Mouse (Mus musculus) E14TG2a.4 (cell line): ENCODE measurements around the gene Rnls.

Experiments
- H3K27me3 ChIP-seq: 2 replicates; pipeline ENCODE4 v1.6.1; 2014; ENCODE audit warnings: low read length, control low read depth; ENCODE audit not compliant: insufficient read depth
- H3K36me3 ChIP-seq: 2 replicates; pipeline ENCODE4 v1.6.1; 2014; ENCODE audit warnings: low read length, control low read depth; ENCODE audit not compliant: insufficient read depth
- H3K4me1 ChIP-seq: replicated peaks from 2 replicates; pipeline ENCODE4 v1.6.1; 2014; ENCODE audit warnings: low read depth, low read length, control low read depth
- H3K4me3 ChIP-seq: replicated peaks from 2 replicates; pipeline ENCODE4 v1.5.1; 2014; ENCODE audit warnings: mild to moderate bottlenecking, low read length
- H3K9me3 ChIP-seq: 2 replicates; pipeline ENCODE4 v1.6.1; 2014; ENCODE audit warnings: low read length, control low read depth
- CTCF ChIP-seq: conservative IDR thresholded peaks from 2 replicates; pipeline ENCODE4 v1.5.1; 2014; ENCODE audit warnings: low read length
- NANOG ChIP-seq: IDR thresholded peaks from 2 replicates; pipeline ENCODE4 v1.6.1; 2014; ENCODE audit warnings: borderline replicate concordance, low read length, mixed read lengths
- POU5F1 ChIP-seq: IDR thresholded peaks from 2 replicates; pipeline ENCODE4 v1.6.1; 2014; ENCODE audit warnings: low read length, borderline replicate concordance

Rnls gene

DNA sequence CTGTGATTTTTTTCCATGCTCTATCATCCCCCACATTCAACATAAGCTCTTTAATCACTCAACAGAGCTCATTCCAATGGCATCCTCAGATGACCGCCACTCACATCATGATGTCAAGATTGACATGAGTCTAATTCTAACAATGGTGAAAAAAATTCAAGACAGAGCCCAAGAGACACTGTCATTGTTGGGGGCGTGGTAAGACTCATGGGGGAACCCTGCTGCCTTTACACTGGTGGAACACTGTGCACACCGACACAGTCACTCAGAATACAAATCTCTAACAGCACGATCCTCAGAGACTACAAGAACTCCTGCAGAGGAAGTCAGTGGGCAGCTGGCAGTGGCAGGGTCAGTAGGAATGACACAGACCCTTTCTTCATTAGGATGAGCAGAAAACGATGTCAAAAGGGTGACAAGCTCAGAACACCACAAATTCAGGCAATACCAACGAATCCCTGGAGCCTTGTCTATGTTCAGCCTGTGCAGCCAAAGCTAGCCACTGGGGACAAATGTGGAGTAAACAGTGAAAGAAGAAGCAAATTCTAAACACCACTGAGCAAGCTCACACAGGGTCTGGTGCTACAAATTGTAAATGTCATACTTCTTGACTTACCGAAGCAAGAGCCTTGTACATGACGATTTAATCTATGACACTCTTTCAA lies 277.3 kb downstream of the Rnls start:
- TF ChIP-seq POU5F1, result no peak
- TF ChIP-seq CTCF, result no peak
- TF ChIP-seq NANOG, result no peak
- H3K4me3 ChIP-seq, result no peak overlapping the region
- no peaks in the 10 kb centered on the region for H3K4me1 ChIP-seq

DNA sequence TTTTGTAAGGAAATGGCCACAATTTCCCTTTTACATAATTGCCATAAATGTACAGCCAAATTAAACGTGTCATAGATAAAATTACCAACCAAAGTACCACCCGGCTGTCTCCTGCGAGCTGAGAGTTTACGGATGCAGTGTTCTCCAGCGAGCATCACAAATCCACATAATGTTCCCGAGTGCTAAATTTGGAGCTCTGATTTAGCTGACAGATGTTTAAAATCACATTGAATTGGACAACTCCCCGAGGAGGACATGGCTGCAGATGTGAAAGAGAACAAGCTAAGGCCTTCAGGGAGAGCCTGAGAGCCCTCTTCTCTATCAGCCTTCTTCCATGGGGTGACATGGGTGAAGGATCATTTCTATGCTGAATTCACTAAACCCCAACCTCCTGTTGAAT lies 278.3 kb downstream of the Rnls start:
- Histone ChIP-seq H3K4me1 (no peaks in the 10 kb centered on the region), H3K36me3 (no peaks in the 10 kb centered on the region), H3K27me3 (no peaks in the 10 kb centered on the region), H3K9me3 (no peaks in the 10 kb centered on the region), H3K4me3 (no peak overlapping the region)
- TF ChIP-seq POU5F1 (no peak), NANOG (no peak), CTCF (no peak)

More for the DNA sequence above, 277.3 kb downstream of the Rnls start:
- Histone ChIP-seq H3K36me3 (no peaks in the 10 kb centered on the region), H3K9me3 (no peaks in the 10 kb centered on the region), H3K27me3 (no peaks in the 10 kb centered on the region)

DNA sequence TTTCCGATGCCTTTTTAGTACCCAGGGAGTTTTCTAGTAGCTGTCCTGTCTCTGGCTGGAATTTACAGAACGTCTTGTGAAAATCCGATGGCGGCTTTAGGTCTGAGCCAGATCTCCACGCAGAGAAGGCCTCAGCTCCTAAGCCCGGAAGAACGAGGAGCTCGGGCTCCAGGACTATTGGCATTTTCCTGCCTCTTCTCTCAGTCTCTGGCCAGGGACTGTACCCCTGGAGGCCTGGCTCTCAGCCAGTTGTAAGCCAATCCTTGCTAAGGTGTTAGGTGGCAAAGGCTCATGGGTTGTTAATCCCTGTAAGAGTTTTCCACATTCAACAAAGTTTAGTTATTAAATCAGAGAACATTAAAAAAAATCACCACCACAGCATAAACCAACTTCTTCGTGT lies 281.7 kb downstream of the Rnls start:
- Histone ChIP-seq H3K4me1 (no peaks in the 10 kb centered on the region), H3K27me3 (peaks cover 7% of the 10 kb centered on the region; the same call in 1 of the 2 replicates), H3K36me3 (no peaks in the 10 kb centered on the region), H3K4me3 (no peak overlapping the region), H3K9me3 (no peaks in the 10 kb centered on the region)
- TF ChIP-seq CTCF (no peak), POU5F1 (no peak), NANOG (no peak)

- H3K36me3 ChIP-seq, result no peaks in the 10 kb centered on the region
- no peak overlapping the region for H3K4me3 ChIP-seq
- TF ChIP-seq CTCF (no peak), NANOG (no peak), POU5F1 (no peak)
- no peaks in the 10 kb centered on the region for H3K9me3 ChIP-seq
- peaks cover 7% of the 10 kb centered on the region; the same call in 1 of the 2 replicates for H3K27me3 ChIP-seq
- H3K4me1 ChIP-seq, result no peaks in the 10 kb centered on the region
These were observed 282.1 kb downstream of the Rnls start for GRCm38 (mm10) chr19:33109941-33110371.

DNA sequence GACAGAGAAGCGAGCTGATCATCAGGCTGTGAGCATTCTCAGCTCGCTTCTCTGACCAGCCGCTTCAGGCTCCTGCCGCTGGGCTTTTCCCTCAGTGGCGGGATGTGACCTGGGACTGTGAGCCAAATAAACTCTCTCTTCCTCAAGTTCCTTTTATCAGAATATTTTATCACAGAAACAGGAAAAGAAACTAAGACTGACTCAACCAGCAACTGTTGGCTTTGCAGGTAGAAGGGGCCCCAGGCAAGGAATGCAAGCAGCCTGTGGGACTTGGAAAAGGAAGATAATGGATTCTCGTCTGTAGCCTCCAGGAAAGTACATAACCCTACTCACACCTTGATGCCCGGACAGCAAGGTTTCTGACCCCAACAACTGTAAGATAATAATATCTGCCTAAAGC lies 283.0 kb downstream of the Rnls start:
- Histone ChIP-seq H3K9me3 (no peaks in the 10 kb centered on the region), H3K27me3 (peaks cover 7% of the 10 kb centered on the region; the same call in 1 of the 2 replicates), H3K4me1 (no peaks in the 10 kb centered on the region), H3K36me3 (no peaks in the 10 kb centered on the region), H3K4me3 (no peak overlapping the region)
- no peak for TF ChIP-seq NANOG

GRCm38 (mm10) chr19:33103851-33104250 lies 288.2 kb downstream of the Rnls start:
- no peak for TF ChIP-seq NANOG
- Histone ChIP-seq H3K36me3 (no peaks in the 10 kb centered on the region), H3K27me3 (peaks cover 7% of the 10 kb centered on the region; the same call in 1 of the 2 replicates), H3K4me3 (no peak overlapping the region), H3K4me1 (no peaks in the 10 kb centered on the region), H3K9me3 (no peaks in the 10 kb centered on the region)

DNA sequence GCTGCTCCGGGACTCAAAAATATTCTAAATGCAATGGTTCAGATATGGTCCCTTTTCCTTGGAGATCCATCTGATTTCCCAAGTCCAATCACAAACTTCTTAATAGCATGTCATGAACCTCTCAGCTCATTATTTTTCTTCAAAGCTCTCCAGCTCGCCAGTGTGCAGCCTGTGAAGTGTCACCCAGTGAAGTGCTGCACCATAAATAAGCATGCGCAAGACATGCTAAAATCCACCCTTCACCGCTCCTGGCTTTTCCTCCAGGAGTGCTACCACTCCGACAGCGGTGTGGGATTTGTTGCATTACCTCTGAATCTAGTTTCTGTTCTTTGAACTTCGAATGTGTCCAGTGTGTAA lies 289.3 kb downstream of the Rnls start:
- Histone ChIP-seq H3K4me3 (no peak overlapping the region), H3K9me3 (no peaks in the 10 kb centered on the region), H3K4me1 (no peaks in the 10 kb centered on the region), H3K27me3 (no peaks in the 10 kb centered on the region), H3K36me3 (no peaks in the 10 kb centered on the region)
- TF ChIP-seq CTCF (no peak), NANOG (no peak), POU5F1 (no peak)

DNA sequence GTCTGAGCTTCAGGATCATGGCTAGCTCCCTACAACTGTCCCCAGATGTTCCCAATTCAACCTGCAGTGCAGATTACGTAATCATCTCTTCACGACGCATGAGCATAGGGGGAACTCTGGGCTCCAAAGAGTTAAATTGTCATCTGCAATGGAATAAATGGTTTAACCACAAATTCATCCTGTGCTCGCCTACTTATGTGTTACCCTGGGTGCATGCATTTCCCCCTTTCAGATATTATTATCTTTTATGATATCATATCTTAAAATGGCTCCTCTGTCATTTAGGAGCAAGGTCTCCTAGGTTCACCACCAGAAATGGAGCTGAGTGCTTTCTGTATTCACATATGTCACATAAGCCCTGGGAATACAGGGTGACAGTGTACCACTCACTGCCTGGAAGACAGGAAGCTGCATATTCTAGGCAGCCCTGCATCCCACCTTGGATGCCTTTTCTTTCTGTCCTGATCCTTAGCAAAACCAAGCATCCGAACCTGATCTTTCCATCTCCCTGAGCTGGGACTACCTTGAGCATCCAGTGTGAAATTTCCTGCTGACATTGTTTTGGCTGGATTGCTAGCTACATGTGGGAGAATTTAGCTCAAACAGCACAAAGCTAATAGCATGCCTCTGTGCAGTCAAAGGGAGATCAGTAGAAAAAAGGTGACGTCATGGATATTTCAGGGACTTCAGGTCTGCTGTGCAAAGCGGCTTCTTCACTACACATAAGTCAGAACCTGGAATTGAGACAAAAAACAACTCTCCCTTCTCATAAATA lies 289.9 kb downstream of the Rnls start:
- Histone ChIP-seq H3K4me3 (no peak overlapping the region), H3K27me3 (no peaks in the 10 kb centered on the region), H3K4me1 (no peaks in the 10 kb centered on the region), H3K36me3 (no peaks in the 10 kb centered on the region), H3K9me3 (no peaks in the 10 kb centered on the region)
- TF ChIP-seq POU5F1 (no peak), NANOG (no peak), CTCF (no peak)
